Mouse (Mus musculus) liver, postnatal 0 days (tissue): ENCODE measurements around the gene Iqcg.

Experiments
- CTCF ChIP-seq: sonication (generic); IDR thresholded peaks from 2 replicates; pipeline ENCODE4 v1.5.1; 2016; ENCODE audit warnings: antibody characterized with exemption, low read depth
- EP300 ChIP-seq: IDR thresholded peaks from 2 replicates; pipeline ENCODE4 v1.6.1; 2016; ENCODE audit warnings: antibody characterized with exemption, low read depth, mild to moderate bottlenecking

DNA sequence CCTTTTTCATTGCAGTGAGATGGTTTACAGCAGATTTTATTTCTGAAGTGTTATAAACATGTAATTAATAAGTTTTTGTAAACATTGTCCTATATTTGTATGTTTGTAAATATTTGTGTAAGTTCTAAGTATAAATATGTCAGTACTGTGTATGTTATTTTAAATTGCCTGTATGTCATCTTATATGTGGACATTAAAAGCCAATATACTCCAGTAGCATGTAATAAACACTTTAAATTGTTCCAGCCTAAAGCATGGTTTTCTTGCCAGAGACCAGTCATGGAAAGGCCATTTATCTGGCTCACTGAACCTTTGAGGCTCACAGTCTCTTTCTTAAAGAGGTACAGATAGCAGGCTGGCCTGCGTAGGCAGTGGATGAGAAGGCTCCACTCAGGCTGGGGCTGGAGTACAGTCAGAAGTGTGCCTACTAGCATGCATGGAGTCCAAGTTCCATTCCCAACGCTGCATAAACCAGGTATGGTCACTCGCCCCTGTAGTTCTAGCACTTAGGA lies 40.6 kb downstream of the Iqcg start:
- TF ChIP-seq CTCF (no peak), EP300 (no peak)
